Mouse (Mus musculus): ENCODE measurements around the gene Gm9780. TPM values are rescaled to one million over a fixed set of nuclear protein-coding genes. Genes with fewer than 3 reads are reported as not detected.
A peak's percentile ranks its signal among the peaks of the same experiment; 100 is the strongest.
"Not testable (repeated sequence)": the region's sequence is repeated elsewhere in the genome, so short reads cannot be mapped to it uniquely, and the experiment has no call there.

The Gm9780 gene
- polyA plus RNA-seq, 1 experiment from 2014 or later: 55.8 TPM

DNA sequence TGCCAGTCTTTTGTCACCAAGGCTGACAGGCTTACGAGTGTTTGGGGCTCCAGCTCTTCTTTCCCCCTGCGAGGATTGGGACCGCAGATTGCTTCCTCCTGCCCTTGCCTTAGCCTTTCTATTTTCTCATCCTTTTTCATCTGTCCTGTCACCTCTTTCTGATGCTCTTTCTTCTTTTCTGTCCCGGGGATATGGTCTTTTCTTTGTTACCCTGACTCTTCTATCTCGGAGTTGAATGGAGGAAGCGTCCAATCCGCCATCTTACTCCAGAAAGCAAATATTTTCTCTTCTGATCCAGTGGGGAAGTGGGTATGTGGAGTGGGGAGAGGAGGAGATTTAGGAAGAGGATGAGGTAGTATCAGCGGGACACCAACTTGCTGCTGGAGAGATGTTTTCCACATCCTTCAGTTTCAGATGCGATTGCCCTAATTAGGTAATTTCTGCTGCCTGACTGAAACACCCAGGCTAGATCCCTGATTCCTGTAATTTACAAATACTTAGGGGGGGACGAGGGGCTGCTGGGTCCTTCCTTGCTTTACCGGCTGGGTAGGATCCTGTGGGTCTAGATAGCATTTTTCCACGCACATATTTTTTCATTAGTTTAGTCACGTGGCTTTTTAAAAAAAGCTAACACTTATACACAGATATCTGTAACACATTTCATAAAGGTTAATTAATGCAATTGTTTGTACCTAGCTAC is 63.1 kb downstream of the Gm9780 start:
- peak overlapping the region; percentile 67 for H3K27ac ChIP-seq (ENCODE audit: low read length)
- H3K4me2 ChIP-seq (ENCODE audit: low read depth, low read length): peak overlapping the region; percentile 44; the same call in 1 of the 2 replicates
- WGBS: 3% methylated on average over 7 of the region's 13 CpGs
- not testable (repeated sequence) for H3K27me3 ChIP-seq (ENCODE audit: control insufficient read depth, insufficient read depth, low read length); ATAC-seq (ENCODE audit: insufficient read depth, low FRiP score); H3K9me3 ChIP-seq (replicated peaks; ENCODE audit: control insufficient read depth, low read length); H3K4me1 ChIP-seq (ENCODE audit: control insufficient read depth, insufficient read depth, low read length); H3K36me3 ChIP-seq (ENCODE audit: control insufficient read depth, insufficient read depth, low read length)
- H3K9ac ChIP-seq (ENCODE audit: low read length): peak overlapping the region; percentile 48; the same call in 1 of the 2 replicates
- peak overlapping the region; percentile 29; the same call in 1 of the 2 replicates for H3K4me3 ChIP-seq (replicated peaks; ENCODE audit: low read length)

GRCm38 (mm10) chr14:25978371-25979241 is 63.9 kb downstream of the Gm9780 start, which contains the start of gene Duxbl1:
TSS of gene Duxbl1 (plus strand) at chr14:25978577.
- not testable (repeated sequence) for H3K9me3 ChIP-seq (replicated peaks; ENCODE audit: control insufficient read depth, low read length); H3K4me1 ChIP-seq (ENCODE audit: control insufficient read depth, insufficient read depth, low read length); H3K36me3 ChIP-seq (ENCODE audit: control insufficient read depth, insufficient read depth, low read length); H3K27me3 ChIP-seq (ENCODE audit: control insufficient read depth, insufficient read depth, low read length)
- ATAC-seq (ENCODE audit: insufficient read depth, low FRiP score): peak; percentile 62; the same call in 1 of the 2 replicates
- Histone ChIP-seq H3K4me2 (ENCODE audit: low read depth, low read length) (peak within 1 kb of the TSS; percentile 44; the same call in 1 of the 2 replicates), H3K4me3 (replicated peaks; ENCODE audit: low read length) (peak within 1 kb of the TSS; percentile 29; the same call in 1 of the 2 replicates), H3K27ac (ENCODE audit: low read length) (peak within 1 kb of the TSS; percentile 67), H3K9ac (ENCODE audit: low read length) (peak within 1 kb of the TSS; percentile 48; the same call in 1 of the 2 replicates)
- WGBS: no CpG with 5 or more reads among the region's 25 CpGs

Other genes with a start within 250 kb of the Gm9780 start
- 52.1 and 54.4 TPM in 2 replicates for gene Anxa11, start 200.6 kb downstream of the Gm9780 start, polyA plus RNA-seq (2015; fragmentation: Nextera tagmentation; extraction: Ambion mirVana)
- 3.1 TPM in 1 of 2 replicates, not detected in the other for gene Plac9a, start 139.6 kb downstream of the Gm9780 start, polyA plus RNA-seq (2015; fragmentation: Nextera tagmentation; extraction: Ambion mirVana)
- 6.5 and 7.0 TPM in 2 replicates for gene Tmem254a, start 115.0 kb downstream of the Gm9780 start, polyA plus RNA-seq (2015; fragmentation: Nextera tagmentation; extraction: Ambion mirVana)
- gene Cphx1, start 104.4 kb downstream of the Gm9780 start, polyA plus RNA-seq (2015; fragmentation: Nextera tagmentation; extraction: Ambion mirVana): 0.14 TPM in 1 of 2 replicates, not detected in the other
- 1.3 and 2.2 TPM in 2 replicates for gene Duxbl1, start 64.1 kb downstream of the Gm9780 start, polyA plus RNA-seq (2015; fragmentation: Nextera tagmentation; extraction: Ambion mirVana)
- 47.8 and 56.8 TPM in 2 replicates for gene Tmem254c, start 24.6 kb upstream of the Gm9780 start, polyA plus RNA-seq (2015; fragmentation: Nextera tagmentation; extraction: Ambion mirVana)
- gene Cphx2, start 38.8 kb upstream of the Gm9780 start, polyA plus RNA-seq (2015; fragmentation: Nextera tagmentation; extraction: Ambion mirVana): not detected in 2 replicates
- gene Cphx3, start 39.6 kb upstream of the Gm9780 start, polyA plus RNA-seq (2015; fragmentation: Nextera tagmentation; extraction: Ambion mirVana): 0.31 TPM in 1 of 2 replicates, not detected in the other
- gene Duxbl2, start 75.6 kb upstream of the Gm9780 start, polyA plus RNA-seq (2015; fragmentation: Nextera tagmentation; extraction: Ambion mirVana): 0.96 and 2.2 TPM in 2 replicates
- gene Plac9b, start 139.8 kb upstream of the Gm9780 start, polyA plus RNA-seq (2015; fragmentation: Nextera tagmentation; extraction: Ambion mirVana): 53.2 and 61.1 TPM in 2 replicates
- 51.4 and 77.4 TPM in 2 replicates for gene Tmem254b, start 164.3 kb upstream of the Gm9780 start, polyA plus RNA-seq (2015; fragmentation: Nextera tagmentation; extraction: Ambion mirVana)
- 0.62 and 1.0 TPM in 2 replicates for gene Duxbl3, start 215.3 kb upstream of the Gm9780 start, polyA plus RNA-seq (2015; fragmentation: Nextera tagmentation; extraction: Ambion mirVana)